Mouse (Mus musculus): ENCODE results near the gene Wdr20. TPM values are rescaled to one million over a fixed set of nuclear protein-coding genes. Genes with fewer than 3 reads are reported as not detected.
A peak's percentile ranks its signal among the peaks of the same experiment; 100 is the strongest.

Gene Wdr20
- polyA plus RNA-seq, 1 experiment: 12.6 TPM

DNA sequence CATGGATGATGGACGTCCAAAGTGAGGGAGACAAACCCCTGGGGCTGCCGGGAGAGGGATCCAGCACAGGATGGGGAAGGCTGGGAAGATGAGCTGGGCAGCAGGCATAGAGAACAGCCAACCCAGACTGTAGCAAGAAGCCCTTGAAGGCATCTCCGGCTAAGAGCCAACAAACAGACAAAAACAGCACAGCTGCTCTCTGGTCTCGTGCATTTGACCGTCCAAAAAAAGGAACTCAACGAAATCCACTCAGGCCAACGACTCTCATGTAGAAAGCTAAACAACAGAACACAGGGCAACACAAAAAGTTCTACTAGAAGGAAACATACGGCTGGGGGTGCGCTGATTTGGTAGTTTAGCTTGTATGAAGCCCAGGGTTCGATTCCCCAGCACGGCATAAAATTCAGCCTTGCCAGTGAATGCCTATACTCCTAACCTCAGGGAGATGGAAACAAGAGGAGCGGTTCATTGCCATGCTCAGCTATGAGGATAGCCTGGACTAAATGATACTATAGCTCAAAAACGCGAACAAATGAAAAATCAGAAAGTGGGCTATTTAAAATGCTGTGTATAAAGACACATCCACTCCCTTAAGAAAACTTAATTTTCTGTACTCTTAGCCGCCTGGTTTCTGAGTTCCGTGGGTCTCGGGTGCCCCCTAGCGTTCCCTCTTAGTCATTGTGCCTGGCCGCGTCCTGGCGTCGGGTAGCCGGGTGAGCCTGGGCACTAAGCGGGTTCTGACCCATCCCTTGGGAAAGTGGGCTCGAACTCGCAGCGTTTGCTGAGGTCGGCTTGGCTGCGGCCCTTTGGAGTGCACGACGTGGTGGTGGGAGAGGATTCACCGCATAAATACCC lies 105.7 kb downstream of the Wdr20 start:
- no peak for TF ChIP-seq MAX (IDR thresholded peaks at IDR 0.05)
- TF ChIP-seq USF1 (IDR thresholded peaks at IDR 0.05; ENCODE audit: low read depth): no peak
- no peak for TF ChIP-seq FOSL1 (IDR thresholded peaks at IDR 0.05; ENCODE audit: insufficient read depth, low read length, poor library complexity, severe bottlenecking)
- TF ChIP-seq CEBPB (IDR thresholded peaks at IDR 0.05; ENCODE audit: low read depth): no peak
- peak; percentile 86 for TF ChIP-seq CTCF (IDR thresholded peaks at IDR 0.05; ENCODE audit: control insufficient read depth, insufficient read depth, insufficient read length)
- TF ChIP-seq MYOD1 (IDR thresholded peaks at IDR 0.05; ENCODE audit: control insufficient read depth, insufficient read length, low read depth): no peak
- no peak for TF ChIP-seq MYOG (IDR thresholded peaks at IDR 0.05; ENCODE audit: control insufficient read depth, extremely low read depth, insufficient read length)
- no peaks in the 10 kb centered on the region for H3K79me3 ChIP-seq (ENCODE audit: low read depth)
- H3K4me3 ChIP-seq (ENCODE audit: insufficient read depth, poor library complexity, severe bottlenecking): no peak overlapping the region
- no peaks in the 10 kb centered on the region for H3K79me2 ChIP-seq (ENCODE audit: control insufficient read depth, insufficient read depth)
- H3K27me3 ChIP-seq (ENCODE audit: control insufficient read depth, insufficient read depth, insufficient read length): no peaks in the 10 kb centered on the region
- H3K36me3 ChIP-seq (ENCODE audit: control insufficient read depth, insufficient read depth): no peaks in the 10 kb centered on the region
- peak overlapping the region; percentile 51 for H3ac ChIP-seq (ENCODE audit: control insufficient read depth, insufficient read length, low read depth)

DNA sequence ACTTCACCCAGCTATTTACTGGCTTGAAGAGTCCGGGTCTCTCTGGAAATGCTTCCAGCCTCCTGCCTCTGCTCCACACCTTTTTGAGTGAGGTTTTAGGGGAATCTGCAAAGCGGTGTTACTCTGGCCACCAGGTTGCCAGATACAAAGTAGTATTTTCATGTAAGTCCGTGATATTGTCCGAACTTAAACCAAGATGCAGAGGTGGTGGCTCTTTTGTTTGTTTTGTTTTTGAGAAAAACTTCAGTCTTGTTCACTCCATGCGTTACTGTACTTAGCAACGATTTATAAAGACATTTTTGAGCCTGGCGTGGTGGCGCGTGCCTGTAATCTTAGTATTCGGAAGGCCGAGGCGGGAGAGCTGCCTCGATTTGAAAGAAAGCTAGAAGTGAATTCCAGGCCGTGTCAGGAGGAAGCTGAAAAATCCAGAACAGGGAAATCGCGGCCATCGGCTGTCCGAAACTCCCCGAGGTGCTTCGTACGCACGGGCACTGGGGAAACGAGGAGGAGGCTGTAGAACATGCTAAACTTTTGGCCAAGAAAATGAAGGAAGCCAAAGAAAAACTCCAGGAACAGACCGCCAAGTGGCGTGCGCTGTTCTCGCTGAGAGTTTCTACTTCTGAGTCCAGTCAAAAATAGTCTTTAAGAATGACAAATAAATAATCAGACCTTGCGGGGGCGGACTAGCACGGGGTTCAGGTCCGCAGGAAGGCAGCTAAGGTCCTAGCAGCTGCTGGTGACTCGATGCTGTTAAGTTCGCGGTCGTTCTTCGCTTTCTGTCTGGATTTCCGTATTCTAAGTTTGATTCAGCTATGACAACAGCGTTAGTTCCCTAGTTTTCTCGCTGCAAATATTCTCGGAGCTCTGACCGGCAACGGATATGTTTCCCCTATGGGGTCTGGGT lies 106.7 kb downstream of the Wdr20 start:
- Histone ChIP-seq H3K79me3 (ENCODE audit: low read depth) (no peaks in the 10 kb centered on the region), H3K27me3 (ENCODE audit: control insufficient read depth, insufficient read depth, insufficient read length) (no peaks in the 10 kb centered on the region), H3K79me2 (ENCODE audit: control insufficient read depth, insufficient read depth) (no peaks in the 10 kb centered on the region), H3K4me3 (ENCODE audit: insufficient read depth, poor library complexity, severe bottlenecking) (peak overlapping the region; percentile 65), H3K36me3 (ENCODE audit: control insufficient read depth, insufficient read depth) (no peaks in the 10 kb centered on the region), H3ac (ENCODE audit: control insufficient read depth, insufficient read length, low read depth) (peak overlapping the region; percentile 62)
- TF ChIP-seq MAX (IDR thresholded peaks at IDR 0.05) (peak; percentile 51), USF1 (IDR thresholded peaks at IDR 0.05; ENCODE audit: low read depth) (no peak)

DNA sequence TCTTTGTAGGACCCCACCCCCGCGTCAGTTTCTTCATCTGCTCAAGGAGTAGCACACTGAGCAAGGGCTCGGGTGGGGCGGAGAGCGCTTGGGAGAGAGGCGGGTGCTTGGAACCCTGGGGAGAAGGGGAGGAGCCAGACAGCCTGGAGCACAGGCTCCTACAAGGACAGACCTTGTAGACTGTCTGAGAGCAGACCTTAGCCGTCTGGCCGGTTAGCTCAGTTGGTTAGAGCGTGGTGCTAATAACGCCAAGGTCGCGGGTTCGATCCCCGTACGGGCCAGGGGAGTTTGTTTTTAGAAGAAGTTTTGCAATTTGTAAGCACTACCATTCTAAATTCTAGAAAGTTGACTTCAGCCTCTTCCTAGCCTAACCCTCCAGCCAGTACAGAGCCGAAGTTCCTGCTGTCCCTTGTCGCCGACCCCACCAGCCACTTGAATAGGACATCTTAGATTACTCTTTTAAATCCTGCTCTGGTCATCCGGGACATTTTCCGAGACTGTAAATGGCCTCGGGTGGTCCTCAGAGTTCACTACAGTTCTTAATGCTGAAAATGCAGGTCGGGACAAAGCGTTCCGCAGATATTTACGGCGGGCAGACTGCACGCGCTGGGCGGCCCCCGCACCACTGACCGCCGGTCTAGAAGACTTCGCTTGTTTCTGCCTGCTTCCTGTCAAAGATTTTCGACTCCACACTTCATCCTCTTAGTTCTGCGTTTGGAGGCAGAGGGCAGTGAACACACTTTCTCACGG lies 107.6 kb downstream of the Wdr20 start:
- H3K79me3 ChIP-seq (ENCODE audit: low read depth): no peaks in the 10 kb centered on the region
- H3K27me3 ChIP-seq (ENCODE audit: control insufficient read depth, insufficient read depth, insufficient read length): no peaks in the 10 kb centered on the region
- TF ChIP-seq FOSL1 (IDR thresholded peaks at IDR 0.05; ENCODE audit: insufficient read depth, low read length, poor library complexity, severe bottlenecking) (no peak), MYOD1 (IDR thresholded peaks at IDR 0.05; ENCODE audit: control insufficient read depth, insufficient read length, low read depth) (no peak), CTCF (IDR thresholded peaks at IDR 0.05; ENCODE audit: control insufficient read depth, insufficient read depth, insufficient read length) (no peak), MAX (IDR thresholded peaks at IDR 0.05) (no peak), MYOG (IDR thresholded peaks at IDR 0.05; ENCODE audit: control insufficient read depth, extremely low read depth, insufficient read length) (no peak), CEBPB (IDR thresholded peaks at IDR 0.05; ENCODE audit: low read depth) (no peak), USF1 (IDR thresholded peaks at IDR 0.05; ENCODE audit: low read depth) (no peak)
- H3K4me3 ChIP-seq (ENCODE audit: insufficient read depth, poor library complexity, severe bottlenecking): peak overlapping the region; percentile 65
- H3ac ChIP-seq (ENCODE audit: control insufficient read depth, insufficient read length, low read depth): peak overlapping the region; percentile 62
- no peaks in the 10 kb centered on the region for H3K36me3 ChIP-seq (ENCODE audit: control insufficient read depth, insufficient read depth)
- no peaks in the 10 kb centered on the region for H3K79me2 ChIP-seq (ENCODE audit: control insufficient read depth, insufficient read depth)

DNA sequence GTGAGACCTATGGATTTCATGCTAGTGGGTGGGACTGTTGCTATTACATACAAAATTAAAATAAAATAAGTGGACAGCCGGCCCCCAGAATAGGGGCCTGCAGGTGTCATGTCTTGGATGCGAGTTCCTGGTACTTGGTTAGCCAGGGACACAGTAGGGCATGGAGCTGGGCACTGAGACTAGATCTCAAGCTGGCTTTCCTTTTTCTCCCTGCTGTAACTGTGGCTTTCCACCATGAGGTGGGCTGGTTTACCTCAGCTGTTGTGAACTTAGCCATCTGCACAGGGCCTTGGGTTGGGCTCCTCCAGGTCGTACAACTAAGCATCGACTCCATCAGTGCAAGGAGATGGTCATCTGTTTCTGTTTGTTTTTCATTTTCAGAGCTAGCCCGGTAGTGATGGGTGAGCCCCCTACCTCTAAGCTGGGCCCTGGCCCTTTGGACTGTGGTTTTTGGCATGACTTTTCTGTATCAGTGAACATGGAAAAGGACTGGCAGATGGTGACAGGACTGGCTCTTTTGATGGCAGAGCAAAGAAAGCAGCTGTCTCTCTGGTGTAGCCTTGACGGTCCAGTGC lies 108.5 kb downstream of the Wdr20 start:
- no peaks in the 10 kb centered on the region for H3K36me3 ChIP-seq (ENCODE audit: control insufficient read depth, insufficient read depth)
- peaks cover 9% of the 10 kb centered on the region for H3K79me2 ChIP-seq (ENCODE audit: control insufficient read depth, insufficient read depth)
- H3K27me3 ChIP-seq (ENCODE audit: control insufficient read depth, insufficient read depth, insufficient read length): no peaks in the 10 kb centered on the region
- H3K79me3 ChIP-seq (ENCODE audit: low read depth): no peaks in the 10 kb centered on the region
- H3ac ChIP-seq (ENCODE audit: control insufficient read depth, insufficient read length, low read depth): no peak overlapping the region
- no peak overlapping the region for H3K4me3 ChIP-seq (ENCODE audit: insufficient read depth, poor library complexity, severe bottlenecking)
- TF ChIP-seq FOSL1 (IDR thresholded peaks at IDR 0.05; ENCODE audit: insufficient read depth, low read length, poor library complexity, severe bottlenecking): no peak
- TF ChIP-seq MYOD1 (IDR thresholded peaks at IDR 0.05; ENCODE audit: control insufficient read depth, insufficient read length, low read depth): no peak
- TF ChIP-seq MAX (IDR thresholded peaks at IDR 0.05): no peak
- no peak for TF ChIP-seq MYOG (IDR thresholded peaks at IDR 0.05; ENCODE audit: control insufficient read depth, extremely low read depth, insufficient read length)
- TF ChIP-seq CEBPB (IDR thresholded peaks at IDR 0.05; ENCODE audit: low read depth): no peak
- no peak for TF ChIP-seq USF1 (IDR thresholded peaks at IDR 0.05; ENCODE audit: low read depth)
- TF ChIP-seq CTCF (IDR thresholded peaks at IDR 0.05; ENCODE audit: control insufficient read depth, insufficient read depth, insufficient read length): no peak

Data from C2C12 (cell line).